Mouse (Mus musculus) frontal cortex, postnatal 36 days (tissue): Measurements from ENCODE around the gene Scgb2b2.

Experiments used
- DNase-seq, 2 experiments: peaks; one replicate each; pipeline ENCODE4 v3.0.0; 2022; ENCODE audit warnings: low spot score in 2 of 2

Gene Scgb2b2

DNA sequence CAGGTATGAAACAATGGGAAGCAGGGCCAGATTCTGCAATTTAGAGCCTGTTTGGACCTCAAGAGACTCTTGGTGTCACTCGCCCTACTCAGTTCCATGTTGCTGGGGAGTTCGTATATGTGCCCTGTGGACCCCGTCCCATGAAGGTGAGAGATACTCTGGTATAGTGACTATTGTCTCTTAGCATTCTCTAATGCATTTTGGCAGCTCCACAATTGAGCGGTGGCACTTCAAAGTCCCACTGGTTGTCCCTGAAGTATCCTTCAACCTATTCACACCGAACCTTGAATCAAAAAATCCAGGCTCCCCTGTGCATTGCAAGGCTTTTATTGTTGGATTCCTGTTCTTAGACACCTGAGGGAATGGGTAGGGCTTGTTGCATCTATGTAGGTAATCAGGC lies at the start of gene Scgb2b2:
Scgb2b2 (plus strand) TSS at position 301 of the 400 bp plus-strand sequence.
- DNase-seq: no peak

DNA sequence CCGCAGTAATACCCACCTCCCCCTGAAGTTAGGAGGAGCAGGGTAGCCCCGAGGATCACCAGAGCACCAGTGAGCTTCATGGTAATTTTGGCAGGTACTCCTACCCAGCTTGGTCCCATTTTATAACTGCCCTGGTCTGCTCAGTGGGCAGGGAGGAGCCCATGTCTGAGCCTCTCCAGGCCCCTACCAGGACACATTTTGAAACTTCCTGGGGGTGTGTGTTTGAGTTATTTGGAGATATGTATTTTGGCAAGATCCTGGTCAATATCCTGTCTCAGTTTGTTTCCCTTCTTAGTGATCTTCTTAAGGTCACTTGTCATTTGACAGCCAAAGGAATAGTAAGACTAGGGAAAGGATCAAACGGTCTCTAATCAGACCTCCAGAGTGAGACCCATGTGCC lies 1.4 kb downstream of the Scgb2b2 start, which contains the start of gene Scgb1b2:
Scgb1b2 (minus strand) TSS at position 101 of the 400 bp plus-strand sequence.
- no peak for DNase-seq
